Mouse (Mus musculus) liver, postnatal 0 days (tissue): Measurements from ENCODE around the gene Fh1. TPM values are rescaled to one million over a fixed set of nuclear protein-coding genes. Genes with fewer than 3 reads are reported as not detected.

Experiments
- ATAC-seq: fragments of 200-750 bp; cut with Nextera tagmentation; 2 replicates; pipeline ENCODE4 v1.8.0; 2017; ENCODE audit warnings: mild to moderate bottlenecking, moderate library complexity
- DNase-seq: peaks from one replicate; pipeline ENCODE4 v3.0.0-alpha.2; 2016
- H3K27ac ChIP-seq: fragments of 300-500 bp; sonication (generic); 2 replicates; pipeline ENCODE4 v1.5.1; 2014; ENCODE audit warnings: antibody characterized with exemption, moderate library complexity, mild to moderate bottlenecking, low read depth
- H3K27me3 ChIP-seq: fragments of 300-500 bp; sonication (generic); 2 replicates; pipeline ENCODE4 v1.6.1; 2014; ENCODE audit warnings: low read length, control low read depth, mixed read lengths; ENCODE audit not compliant: insufficient read depth
- H3K36me3 ChIP-seq: fragments of 300-500 bp; sonication (generic); replicated peaks from 2 replicates; pipeline ENCODE4 v1.6.1; 2014; ENCODE audit warnings: mild to moderate bottlenecking, control low read depth, low read length, moderate library complexity, mixed read lengths; ENCODE audit not compliant: insufficient read depth
- H3K4me1 ChIP-seq: fragments of 300-500 bp; sonication (generic); 2 replicates; pipeline ENCODE4 v1.6.1; 2014; ENCODE audit warnings: antibody characterized with exemption, mild to moderate bottlenecking, control low read depth; ENCODE audit not compliant: insufficient read depth
- H3K4me2 ChIP-seq: fragments of 300-500 bp; sonication (generic); 2 replicates; pipeline ENCODE4 v1.6.1; 2014; ENCODE audit warnings: low read depth, mild to moderate bottlenecking, low read length, moderate library complexity, mixed read lengths
- H3K4me3 ChIP-seq: fragments of 300-500 bp; sonication (generic); 2 replicates; pipeline ENCODE4 v1.5.1; 2014; ENCODE audit warnings: low read depth, low read length
- H3K9ac ChIP-seq: fragments of 300-500 bp; sonication (generic); replicated peaks from 2 replicates; pipeline ENCODE4 v1.6.1; 2014; ENCODE audit warnings: mild to moderate bottlenecking, moderate library complexity
- H3K9me3 ChIP-seq: fragments of 300-500 bp; sonication (generic); 2 replicates; pipeline ENCODE4 v1.6.1; 2016; ENCODE audit warnings: mild to moderate bottlenecking, control low read depth, low read length, mixed read lengths
- CTCF ChIP-seq: sonication (generic); IDR thresholded peaks from 2 replicates; pipeline ENCODE4 v1.5.1; 2016; ENCODE audit warnings: antibody characterized with exemption, low read depth
- EP300 ChIP-seq: IDR thresholded peaks from 2 replicates; pipeline ENCODE4 v1.6.1; 2016; ENCODE audit warnings: antibody characterized with exemption, low read depth, mild to moderate bottlenecking
- WGBS: fragments of 180-500 bp; shearing (Covaris S2); extraction: QIAGEN DNeasy Blood & Tissue Kit; methylation state at CpG from one replicate; pipeline ENCODE4 v1.1.7; 2014; ENCODE audit not compliant: insufficient replicate concordance; 5-methylcytosine and 5-hydroxymethylcytosine counted together
- polyA plus RNA-seq: library from polyadenylated mRNA; unstranded; fragments of >200 nt; fragmentation: Nextera tagmentation; extraction: Ambion mirVana; gene quantifications from 2 replicates; pipeline ENCODE4 v1.2.1, GENCODE M21; 2015

Gene Fh1
- polyA plus RNA-seq, 1 experiment from 2014 or later = 93.3 TPM

GRCm38 (mm10) chr1:175607308-175607707 is 18.1 kb downstream of the Fh1 start:
- Histone ChIP-seq H3K9ac (no peak overlapping the region), H3K27ac (no peak overlapping the region), H3K36me3 (peaks cover 84% of the 10 kb centered on the region), H3K9me3 (no peaks in the 10 kb centered on the region), H3K4me1 (no peaks in the 10 kb centered on the region), H3K4me2 (no peak overlapping the region), H3K27me3 (no peaks in the 10 kb centered on the region), H3K4me3 (no peak overlapping the region)
- ATAC-seq (peak; percentile 13; the same call in 1 of the 2 replicates), DNase-seq (no peak)
- TF ChIP-seq EP300 (no peak), CTCF (no peak)
- WGBS = 67% methylated on average over 6 of the region's 6 CpGs

- Histone ChIP-seq H3K4me1 (no peaks in the 10 kb centered on the region), H3K36me3 (peaks cover 54% of the 10 kb centered on the region), H3K4me2 (no peak overlapping the region), H3K9ac (no peak overlapping the region), H3K4me3 (no peak overlapping the region), H3K27me3 (no peaks in the 10 kb centered on the region), H3K9me3 (no peaks in the 10 kb centered on the region), H3K27ac (no peak overlapping the region)
- WGBS = 69% methylated on average over 6 of the region's 6 CpGs
- DNase-seq (no peak), ATAC-seq (no peak)
- TF ChIP-seq CTCF (0 out of 2 replicates have a peak, but pooled peaks have one; percentile 30), EP300 (no peak)
These were observed 22.0 kb downstream of the Fh1 start for GRCm38 (mm10) chr1:175603390-175603789.

- WGBS = 58% methylated on average over 11 of the region's 11 CpGs
- Histone ChIP-seq H3K4me2 (no peak overlapping the region), H3K4me3 (no peak overlapping the region), H3K36me3 (peaks cover 46% of the 10 kb centered on the region), H3K9me3 (no peaks in the 10 kb centered on the region), H3K27ac (peak overlapping the region; percentile 53; the same call in 1 of the 2 replicates), H3K9ac (no peak overlapping the region), H3K27me3 (no peaks in the 10 kb centered on the region), H3K4me1 (no peaks in the 10 kb centered on the region)
- ATAC-seq (peak; percentile 92), DNase-seq (peak; percentile 79)
- no peak for TF ChIP-seq CTCF
- no peak for TF ChIP-seq EP300
These were observed 23.2 kb downstream of the Fh1 start for GRCm38 (mm10) chr1:175602231-175602630.

GRCm38 (mm10) chr1:175592832-175593231 is 32.6 kb downstream of the Fh1 start:
- H3K9ac ChIP-seq = no peak overlapping the region
- no peak for DNase-seq
- WGBS = 91% methylated on average over 1 of the region's 1 CpGs
- H3K36me3 ChIP-seq = no peaks in the 10 kb centered on the region
- no peak overlapping the region for H3K4me3 ChIP-seq
- H3K4me1 ChIP-seq = no peaks in the 10 kb centered on the region
- no peak overlapping the region for H3K27ac ChIP-seq
- no peaks in the 10 kb centered on the region for H3K9me3 ChIP-seq
- H3K4me2 ChIP-seq = no peak overlapping the region
- ATAC-seq = no peak
- H3K27me3 ChIP-seq = no peaks in the 10 kb centered on the region
- TF ChIP-seq EP300 (no peak), CTCF (no peak)

- no peak for DNase-seq
- ATAC-seq = no peak
- no peak for TF ChIP-seq CTCF
- Histone ChIP-seq H3K9ac (no peak overlapping the region), H3K9me3 (no peaks in the 10 kb centered on the region), H3K4me3 (no peak overlapping the region), H3K4me1 (no peaks in the 10 kb centered on the region), H3K27me3 (no peaks in the 10 kb centered on the region), H3K27ac (no peak overlapping the region), H3K36me3 (no peaks in the 10 kb centered on the region), H3K4me2 (no peak overlapping the region)
- WGBS = 68% methylated on average over 5 of the region's 5 CpGs
These were observed 38.8 kb downstream of the Fh1 start for GRCm38 (mm10) chr1:175586656-175587055.

- Histone ChIP-seq H3K4me1 (no peaks in the 10 kb centered on the region), H3K27me3 (no peaks in the 10 kb centered on the region), H3K9ac (no peak overlapping the region), H3K9me3 (no peaks in the 10 kb centered on the region), H3K4me3 (no peak overlapping the region), H3K36me3 (no peaks in the 10 kb centered on the region), H3K27ac (no peak overlapping the region), H3K4me2 (no peak overlapping the region)
- no peak for TF ChIP-seq EP300
- no peak for TF ChIP-seq CTCF
- DNase-seq (no peak), ATAC-seq (no peak)
- WGBS = 51% methylated on average over 2 of the region's 2 CpGs
These were observed 40.2 kb downstream of the Fh1 start for GRCm38 (mm10) chr1:175585267-175585666.

- H3K27me3 ChIP-seq = no peaks in the 10 kb centered on the region
- H3K4me1 ChIP-seq = no peaks in the 10 kb centered on the region
- no peak overlapping the region for H3K27ac ChIP-seq
- no peaks in the 10 kb centered on the region for H3K36me3 ChIP-seq
- no peaks in the 10 kb centered on the region for H3K9me3 ChIP-seq
- DNase-seq = no peak
- no peak overlapping the region for H3K4me3 ChIP-seq
- H3K4me2 ChIP-seq = no peak overlapping the region
- 72% methylated on average over 4 of the region's 4 CpGs for WGBS
- no peak overlapping the region for H3K9ac ChIP-seq
- ATAC-seq = no peak
- no peak for TF ChIP-seq CTCF
- no peak for TF ChIP-seq EP300
These were observed 42.6 kb downstream of the Fh1 start for GRCm38 (mm10) chr1:175582799-175583198.
